Comparison of ENCODE assay signal across 8 mouse cellular contexts in the genomic region with DNA sequence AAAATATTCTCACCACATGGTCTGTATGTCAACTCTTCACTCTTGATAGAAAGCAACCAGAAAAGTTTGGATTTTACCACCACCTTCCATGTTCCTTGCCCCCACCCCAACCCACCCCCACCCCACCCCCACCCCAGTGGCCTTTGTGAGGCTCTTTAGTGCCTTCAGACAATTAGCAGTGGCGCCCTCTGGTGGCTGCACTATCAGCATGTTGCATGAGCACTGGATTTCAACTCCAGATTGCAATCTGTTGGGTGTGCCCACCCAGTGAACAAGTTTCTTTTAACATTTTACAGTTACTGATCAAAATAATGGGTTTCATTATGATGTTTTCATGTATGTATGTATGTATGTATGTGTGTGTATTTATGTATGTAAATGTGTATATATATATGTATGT.
DNase-seq lines count a peak whose midpoint lies in the region; TF ChIP-seq lines count a peak whose summit lies in the region.

No protein-coding gene starts in this region.

- no peak overlapping the region for H3K27ac ChIP-seq in small intestine, adult 2 months (ENCODE audit: insufficient read depth, low read depth, low read length)

- H3K4me3 ChIP-seq in small intestine, adult 2 months (ENCODE audit: low read depth, low read length), result no peak overlapping the region

- peak; percentile 31; the same call in 1 of the 2 replicates for TF ChIP-seq CTCF in small intestine, adult 2 months (IDR thresholded peaks at IDR 0.05; ENCODE audit: extremely low read depth, insufficient read length, insufficient replicate concordance, low read depth, low read length)

- TF ChIP-seq POLR2A in small intestine, adult 2 months (IDR thresholded peaks at IDR 0.05; ENCODE audit: low read depth, low read length), result no peak

- peak; percentile 17 for DNase-seq in heart, postnatal 4 days
- DNase-seq in heart, adult 8-10 months (ENCODE audit: low spot score), result no peak
- peak; percentile 43 for DNase-seq in right cerebral cortex, postnatal 14 days
- no peak for DNase-seq in right cerebral cortex, postnatal 36 days (ENCODE audit: low spot score in 2 of 2)
- peak; percentile 8 for DNase-seq in c-Kit-positive CD71-positive TER-119-negative erythroid progenitor cells, embryonic 14.5 days (ENCODE audit: low read depth)
- no peak for DNase-seq in MN1 (ENCODE audit: low spot score)
- no peak for DNase-seq in cerebellum, adult 18-20 months

- no peaks in the 10 kb centered on the region for H3K4me1 ChIP-seq in small intestine, adult 2 months (ENCODE audit: control insufficient read depth, insufficient read depth, insufficient read length, low read length)

- WGBS in small intestine, adult 2 months, result 12% methylated on average over 1 of the region's 1 CpGs

- no peaks in the 10 kb centered on the region for H3K36me3 ChIP-seq in small intestine, adult 2 months (ENCODE audit: control insufficient read depth, insufficient read depth, low read length)

- no peaks in the 10 kb centered on the region for H3K27me3 ChIP-seq in small intestine, adult 2 months (ENCODE audit: control insufficient read depth, insufficient read depth, low read length)

Comparison
In these comparisons a context has a peak if more than half of its experiments do, and no peak if none do; other contexts are left out.
1. DNase-seq: peak in heart, postnatal 4 days (single experiment), right cerebral cortex, postnatal 14 days (single experiment) and c-Kit-positive CD71-positive TER-119-negative erythroid progenitor cells, embryonic 14.5 days (single experiment); none in heart, adult 8-10 months (single experiment), right cerebral cortex, postnatal 36 days (0 of 2), MN1 (single experiment) and cerebellum, adult 18-20 months (0 of 2).